Mouse (Mus musculus): ENCODE measurements around the gene Tmem131.

- TF ChIP-seq POLR2A (IDR thresholded peaks at IDR 0.05; ENCODE audit: insufficient read depth, low read depth, low read length) (no peak), EP300 (IDR thresholded peaks at IDR 0.05; ENCODE audit: insufficient read depth, low read depth, low read length) (no peak)
Measured at GRCm38 (mm10) chr1:36923911-36924310, 19.6 kb downstream of the Tmem131 start.
